Mouse (Mus musculus): ENCODE data around the gene Med22. TPM values are rescaled to one million over a fixed set of nuclear protein-coding genes. Genes with fewer than 3 reads are reported as not detected.

Gene Med22
- polyA plus RNA-seq, 1 experiment: 16.6 TPM

DNA sequence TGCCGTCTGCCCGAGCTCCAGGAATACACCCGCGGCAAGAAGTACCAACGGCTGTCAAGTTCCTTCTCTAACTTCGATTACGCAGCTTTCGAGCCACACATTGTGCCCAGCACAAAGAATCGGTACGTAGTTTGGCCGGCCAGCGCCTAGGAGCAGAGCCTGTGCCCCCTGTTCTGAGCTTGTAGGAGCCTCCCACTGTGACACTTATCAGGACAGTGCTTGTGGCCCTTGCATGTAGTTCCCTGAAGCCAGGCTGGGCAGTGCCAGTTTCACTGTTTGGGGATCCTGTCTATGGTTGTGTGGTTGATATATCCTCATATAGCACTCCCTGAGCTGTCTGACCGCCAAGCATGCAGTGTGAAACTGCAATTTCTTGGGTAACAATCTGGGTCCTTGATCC is 6.3 kb upstream of the Med22 start:
- H3K36me3 ChIP-seq (ENCODE audit: control insufficient read depth, insufficient read depth, low read length): peaks cover 52% of the 10 kb centered on the region
- H3K4me3 ChIP-seq (ENCODE audit: low read depth, low read length): peak overlapping the region; percentile 84
- WGBS: under 1% methylated on average over 13 of the region's 13 CpGs
- no peaks in the 10 kb centered on the region for H3K27me3 ChIP-seq (ENCODE audit: control insufficient read depth, insufficient read depth, low read length)
- TF ChIP-seq POLR2A (IDR thresholded peaks at IDR 0.05; ENCODE audit: low read depth, low read length): no peak; the same call in 1 of the 2 replicates
- TF ChIP-seq CTCF (IDR thresholded peaks at IDR 0.05; ENCODE audit: extremely low read depth, insufficient read length, insufficient replicate concordance, low read depth, low read length): no peak
- H3K27ac ChIP-seq (ENCODE audit: insufficient read depth, low read depth, low read length): peak overlapping the region; percentile 70
- H3K4me1 ChIP-seq (ENCODE audit: control insufficient read depth, insufficient read depth, insufficient read length, low read length): peaks cover 24% of the 10 kb centered on the region

DNA sequence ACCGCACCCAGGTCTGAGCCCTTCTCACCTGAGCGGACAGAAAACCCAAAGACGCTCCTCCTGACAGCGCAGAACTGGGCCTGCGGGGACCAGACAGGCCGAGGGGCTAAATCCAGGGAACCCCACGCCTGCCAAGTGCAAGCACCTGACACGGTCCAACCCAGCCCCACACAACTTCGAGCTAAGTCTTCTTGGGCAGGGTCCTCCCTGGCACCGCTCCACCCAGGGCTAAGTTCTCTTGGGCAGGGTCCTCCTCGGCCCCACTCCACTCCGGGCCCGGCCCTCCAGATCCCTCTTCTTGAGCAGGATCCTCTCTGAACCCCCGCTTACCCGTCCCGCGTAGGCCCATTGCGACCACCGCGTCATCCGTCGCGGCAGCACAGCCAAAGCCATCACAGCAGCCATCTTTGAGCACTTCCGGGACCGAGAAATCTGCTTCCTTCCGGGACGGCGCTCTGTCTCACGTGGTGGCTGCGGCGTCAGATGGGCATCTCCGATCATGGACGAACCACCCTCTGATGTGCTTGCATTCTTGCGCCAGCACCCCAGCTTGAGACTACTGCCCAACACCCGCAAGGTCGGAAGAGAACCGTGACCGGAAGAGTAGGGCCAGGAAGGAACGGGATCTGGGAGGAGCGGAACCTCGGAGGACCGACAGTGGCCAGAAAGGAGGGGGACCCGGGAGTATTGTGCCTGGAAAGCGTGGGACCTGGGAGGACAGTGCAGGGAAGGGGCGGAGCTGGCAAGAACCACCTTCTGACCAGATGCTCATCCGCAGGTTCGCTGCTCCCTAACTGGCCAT is 5.7 kb upstream of the Med22 start, which contains the start of the genes Surf2 and Surf1:
Gene Surf2, plus strand, starts transcription at position 441 of the 802 bp plus-strand sequence.
Gene Surf1, minus strand, starts transcription at position 604 of the 802 bp plus-strand sequence.
- WGBS: 1% methylated on average over 47 of the region's 47 CpGs
- Histone ChIP-seq H3K27me3 (ENCODE audit: control insufficient read depth, insufficient read depth, low read length) (no peaks in the 10 kb centered on the region), H3K36me3 (ENCODE audit: control insufficient read depth, insufficient read depth, low read length) (peaks cover 48% of the 10 kb centered on the region), H3K4me1 (ENCODE audit: control insufficient read depth, insufficient read depth, insufficient read length, low read length) (peaks cover 27% of the 10 kb centered on the region), H3K4me3 (ENCODE audit: low read depth, low read length) (peak within 1 kb of the TSS; percentile 84), H3K27ac (ENCODE audit: insufficient read depth, low read depth, low read length) (peak within 1 kb of the TSS; percentile 70)
- TF ChIP-seq CTCF (IDR thresholded peaks at IDR 0.05; ENCODE audit: extremely low read depth, insufficient read length, insufficient replicate concordance, low read depth, low read length) (no peak), POLR2A (IDR thresholded peaks at IDR 0.05; ENCODE audit: low read depth, low read length) (peak; percentile 8; the same call in 1 of the 2 replicates)

DNA sequence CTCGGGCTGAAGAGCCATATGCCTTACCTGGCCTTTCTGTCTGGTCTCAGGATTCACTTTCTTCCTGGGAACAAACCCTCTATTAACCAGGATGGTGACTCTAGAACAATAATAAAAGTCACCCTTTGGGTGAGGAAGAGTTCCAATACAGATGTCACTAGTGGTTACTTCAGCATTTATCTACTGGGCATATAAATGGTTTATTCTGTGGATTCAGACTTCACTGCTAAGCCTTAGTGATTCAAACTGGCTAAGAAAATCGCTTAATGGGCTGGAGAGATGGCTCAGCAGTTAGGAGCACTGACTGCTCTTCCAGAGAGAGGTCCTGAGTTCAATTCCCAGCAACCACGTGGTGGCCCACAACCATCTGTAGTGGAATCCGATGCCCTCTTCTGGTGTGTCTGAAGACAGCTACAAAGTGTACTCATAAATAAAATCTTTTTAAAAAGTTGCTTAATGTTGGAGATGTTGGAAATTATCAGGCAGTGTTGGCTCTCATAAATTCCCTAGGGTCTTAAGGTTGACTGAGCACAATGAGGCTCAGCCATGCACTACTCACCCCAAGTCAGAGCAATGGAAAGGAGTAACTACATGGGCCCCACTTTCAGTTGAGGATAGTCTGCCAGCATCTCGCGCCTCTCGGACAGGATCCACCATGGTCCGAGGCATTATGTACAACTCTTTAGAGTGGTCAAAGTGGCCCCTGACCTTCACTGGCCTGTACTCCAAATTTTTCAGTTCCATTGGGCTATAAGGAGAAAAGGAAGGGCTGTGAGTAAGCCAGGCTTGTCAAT is 3.9 kb upstream of the Med22 start:
- Histone ChIP-seq H3K27me3 (ENCODE audit: control insufficient read depth, insufficient read depth, low read length) (no peaks in the 10 kb centered on the region), H3K27ac (ENCODE audit: insufficient read depth, low read depth, low read length) (no peak overlapping the region), H3K4me3 (ENCODE audit: low read depth, low read length) (no peak overlapping the region), H3K4me1 (ENCODE audit: control insufficient read depth, insufficient read depth, insufficient read length, low read length) (peaks cover 18% of the 10 kb centered on the region), H3K36me3 (ENCODE audit: control insufficient read depth, insufficient read depth, low read length) (peaks cover 34% of the 10 kb centered on the region)
- 48% methylated on average over 8 of the region's 8 CpGs for WGBS
- TF ChIP-seq CTCF (IDR thresholded peaks at IDR 0.05; ENCODE audit: extremely low read depth, insufficient read length, insufficient replicate concordance, low read depth, low read length) (no peak), POLR2A (IDR thresholded peaks at IDR 0.05; ENCODE audit: low read depth, low read length) (no peak)

DNA sequence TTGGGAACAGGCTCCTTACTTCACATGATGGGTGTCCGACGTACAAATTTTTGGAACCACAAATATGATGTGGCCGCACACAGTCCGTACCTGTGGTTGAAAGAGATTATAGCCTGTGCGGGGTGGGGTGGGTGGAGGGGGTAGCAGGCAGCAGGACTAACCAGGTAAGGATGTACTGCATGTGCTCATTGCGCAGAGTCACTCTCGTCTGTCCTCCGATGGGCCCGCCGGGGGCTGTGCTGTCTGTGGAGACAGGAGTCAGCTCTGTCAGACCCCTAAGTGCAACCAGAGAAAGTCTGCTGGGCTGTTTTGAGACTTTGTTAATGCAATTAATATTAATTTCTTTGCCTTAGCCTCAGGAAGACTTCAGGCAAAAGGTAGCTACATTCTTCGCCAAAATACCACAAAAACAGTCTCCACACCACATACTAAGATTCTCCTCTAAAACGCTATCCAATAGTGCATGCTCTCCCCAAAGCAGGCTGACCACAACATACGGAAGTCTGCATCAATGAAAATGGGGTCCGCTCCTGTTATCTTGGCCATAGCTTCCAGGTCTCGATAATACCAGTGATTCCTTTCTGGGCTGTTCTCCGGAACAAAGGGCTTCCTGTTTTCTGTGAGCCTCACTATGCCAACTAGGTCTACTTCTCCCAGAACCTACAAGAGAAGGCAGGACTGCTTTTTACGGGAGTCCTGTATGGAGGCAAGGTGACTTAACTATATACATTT is 3.1 kb upstream of the Med22 start:
- WGBS: 77% methylated on average over 17 of the region's 17 CpGs
- TF ChIP-seq POLR2A (IDR thresholded peaks at IDR 0.05; ENCODE audit: low read depth, low read length): no peak
- TF ChIP-seq CTCF (IDR thresholded peaks at IDR 0.05; ENCODE audit: extremely low read depth, insufficient read length, insufficient replicate concordance, low read depth, low read length): no peak

DNA sequence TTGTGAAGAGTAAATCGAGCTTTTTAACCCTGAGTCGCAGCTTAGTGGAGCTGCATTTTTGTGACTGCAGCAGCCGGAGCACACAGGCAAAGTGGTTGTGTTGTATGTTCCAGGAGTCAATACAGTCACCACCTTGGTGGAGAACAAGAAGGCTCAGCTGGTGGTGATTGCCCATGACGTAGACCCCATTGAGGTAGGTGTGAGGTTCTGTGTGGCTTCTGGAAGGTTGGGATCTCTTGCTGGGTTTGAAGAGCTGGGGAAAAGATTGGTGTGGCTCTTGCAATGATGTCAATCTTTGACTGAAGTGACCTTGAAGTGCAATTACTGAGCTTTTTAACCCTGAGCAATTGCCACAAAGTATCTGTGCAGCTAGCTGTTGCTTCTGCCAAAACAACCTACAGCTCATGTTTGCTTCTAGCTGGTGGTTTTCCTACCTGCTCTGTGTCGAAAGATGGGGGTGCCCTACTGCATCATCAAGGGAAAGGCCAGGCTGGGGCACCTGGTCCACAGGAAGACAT is 1.8 kb upstream of the Med22 start:
- Histone ChIP-seq H3K4me1 (ENCODE audit: control insufficient read depth, insufficient read depth, insufficient read length, low read length) (peaks cover 19% of the 10 kb centered on the region), H3K27ac (ENCODE audit: insufficient read depth, low read depth, low read length) (no peak overlapping the region), H3K27me3 (ENCODE audit: control insufficient read depth, insufficient read depth, low read length) (no peaks in the 10 kb centered on the region), H3K4me3 (ENCODE audit: low read depth, low read length) (peak overlapping the region; percentile 82), H3K36me3 (ENCODE audit: control insufficient read depth, insufficient read depth, low read length) (peaks cover 29% of the 10 kb centered on the region)
- TF ChIP-seq CTCF (IDR thresholded peaks at IDR 0.05; ENCODE audit: extremely low read depth, insufficient read length, insufficient replicate concordance, low read depth, low read length): no peak
- no peak for TF ChIP-seq POLR2A (IDR thresholded peaks at IDR 0.05; ENCODE audit: low read depth, low read length)
- WGBS: 45% methylated on average over 5 of the region's 5 CpGs

More for the DNA sequence above, 3.1 kb upstream of the Med22 start:
- Histone ChIP-seq H3K27me3 (ENCODE audit: control insufficient read depth, insufficient read depth, low read length) (no peaks in the 10 kb centered on the region), H3K36me3 (ENCODE audit: control insufficient read depth, insufficient read depth, low read length) (peaks cover 26% of the 10 kb centered on the region), H3K27ac (ENCODE audit: insufficient read depth, low read depth, low read length) (no peak overlapping the region), H3K4me3 (ENCODE audit: low read depth, low read length) (no peak overlapping the region), H3K4me1 (ENCODE audit: control insufficient read depth, insufficient read depth, insufficient read length, low read length) (peaks cover 24% of the 10 kb centered on the region)

DNA sequence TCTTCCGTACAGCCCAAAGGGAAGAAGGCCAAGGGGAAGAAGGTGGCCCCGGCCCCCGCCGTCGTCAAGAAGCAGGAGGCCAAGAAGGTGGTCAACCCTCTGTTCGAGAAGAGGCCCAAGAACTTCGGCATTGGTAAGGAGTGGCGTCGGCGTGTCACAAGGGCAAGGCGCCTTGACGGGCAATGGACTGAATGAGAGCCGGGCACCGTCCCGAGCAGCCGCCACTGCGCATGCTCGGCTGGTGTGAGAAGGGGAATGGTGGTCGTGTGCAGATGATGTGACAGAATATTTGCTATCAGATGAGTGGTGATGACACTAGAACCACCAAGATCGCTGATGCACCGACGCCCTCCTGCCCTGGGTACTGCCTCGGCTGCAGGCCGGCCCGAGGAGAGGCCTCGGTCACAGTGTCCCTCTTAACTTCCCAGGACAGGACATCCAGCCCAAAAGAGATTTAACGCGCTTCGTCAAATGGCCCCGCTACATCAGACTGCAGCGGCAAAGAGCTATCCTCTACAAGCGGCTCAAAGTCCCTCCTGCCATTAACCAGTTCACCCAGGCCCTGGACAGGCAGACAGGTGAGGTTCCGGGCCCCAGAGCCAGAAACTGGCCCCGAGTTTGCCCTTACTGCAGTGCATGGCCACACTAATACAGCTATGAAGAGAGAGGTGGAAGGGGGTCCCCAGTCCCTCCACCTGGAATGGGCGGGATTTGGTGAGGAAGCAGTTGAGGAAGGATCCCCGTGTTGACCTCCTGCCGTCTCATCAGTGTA is 703 bp upstream of the Med22 start:
- H3K4me3 ChIP-seq (ENCODE audit: low read depth, low read length): peak overlapping the region; percentile 82
- WGBS: under 1% methylated on average over 37 of the region's 37 CpGs
- H3K4me1 ChIP-seq (ENCODE audit: control insufficient read depth, insufficient read depth, insufficient read length, low read length): peaks cover 12% of the 10 kb centered on the region
- peaks cover 29% of the 10 kb centered on the region for H3K36me3 ChIP-seq (ENCODE audit: control insufficient read depth, insufficient read depth, low read length)
- peak overlapping the region; percentile 69 for H3K27ac ChIP-seq (ENCODE audit: insufficient read depth, low read depth, low read length)
- no peak for TF ChIP-seq POLR2A (IDR thresholded peaks at IDR 0.05; ENCODE audit: low read depth, low read length)
- no peak for TF ChIP-seq CTCF (IDR thresholded peaks at IDR 0.05; ENCODE audit: extremely low read depth, insufficient read length, insufficient replicate concordance, low read depth, low read length)
- H3K27me3 ChIP-seq (ENCODE audit: control insufficient read depth, insufficient read depth, low read length): no peaks in the 10 kb centered on the region

All from small intestine, adult 2 months (tissue).